Mouse (Mus musculus) neural tube, embryonic 14.5 days (tissue): Measurements from ENCODE around the gene Plbd1. TPM values are rescaled to one million over a fixed set of nuclear protein-coding genes. Genes with fewer than 3 reads are reported as not detected.

Source experiments
- ATAC-seq: fragments of 200-750 bp; cut with Nextera tagmentation; 2 replicates; pipeline ENCODE4 v1.8.0; 2017; ENCODE audit warnings: low read depth, mild to moderate bottlenecking, moderate TSS enrichment, moderate library complexity
- H3K27ac ChIP-seq: fragments of 300-500 bp; sonication (generic); 2 replicates; pipeline ENCODE4 v1.5.1; 2014; ENCODE audit warnings: low read depth, mild to moderate bottlenecking, control low read depth, low read length, moderate library complexity, mixed read lengths
- H3K27me3 ChIP-seq: fragments of 300-500 bp; sonication (generic); 2 replicates; pipeline ENCODE4 v1.6.1; 2014; ENCODE audit warnings: low read length; ENCODE audit not compliant: control insufficient read depth, insufficient read depth
- H3K36me3 ChIP-seq: fragments of 300-500 bp; sonication (generic); 2 replicates; pipeline ENCODE4 v1.6.1; 2014; ENCODE audit warnings: low read length, mixed read lengths; ENCODE audit not compliant: control insufficient read depth, insufficient read depth
- H3K4me1 ChIP-seq: fragments of 300-500 bp; sonication (generic); 2 replicates; pipeline ENCODE4 v1.6.1; 2014; ENCODE audit warnings: low read length; ENCODE audit not compliant: control insufficient read depth, insufficient read depth
- H3K4me2 ChIP-seq: fragments of 300-500 bp; sonication (generic); 2 replicates; pipeline ENCODE4 v1.6.1; 2014; ENCODE audit warnings: mild to moderate bottlenecking, low read depth, low read length, control low read depth
- H3K4me3 ChIP-seq: fragments of 300-500 bp; sonication (generic); 2 replicates; pipeline ENCODE4 v1.5.1; 2014; ENCODE audit warnings: low read depth, low read length, control low read depth, mixed read lengths
- H3K9ac ChIP-seq: fragments of 300-500 bp; sonication (generic); replicated peaks from 2 replicates; pipeline ENCODE4 v1.6.1; 2014; ENCODE audit warnings: low read depth, mild to moderate bottlenecking, control low read depth, low read length, mixed read lengths
- H3K9me3 ChIP-seq: fragments of 300-500 bp; sonication (generic); 2 replicates; pipeline ENCODE4 v1.6.1; 2016; ENCODE audit warnings: low read length; ENCODE audit not compliant: control insufficient read depth
- WGBS: fragments of 180-500 bp; shearing (Covaris S2); extraction: QIAGEN DNeasy Blood & Tissue Kit; methylation state at CpG from one replicate; pipeline ENCODE4 v1.1.7; 2014; 5-methylcytosine and 5-hydroxymethylcytosine counted together
- polyA plus RNA-seq: library from polyadenylated mRNA; unstranded; fragments of >200 nt; fragmentation: Nextera tagmentation; extraction: Ambion mirVana; gene quantifications from 2 replicates; pipeline ENCODE4 v1.2.1, GENCODE M21; 2014

The Plbd1 gene
- polyA plus RNA-seq, 1 experiment from 2014 or later, result 0.52 TPM

DNA sequence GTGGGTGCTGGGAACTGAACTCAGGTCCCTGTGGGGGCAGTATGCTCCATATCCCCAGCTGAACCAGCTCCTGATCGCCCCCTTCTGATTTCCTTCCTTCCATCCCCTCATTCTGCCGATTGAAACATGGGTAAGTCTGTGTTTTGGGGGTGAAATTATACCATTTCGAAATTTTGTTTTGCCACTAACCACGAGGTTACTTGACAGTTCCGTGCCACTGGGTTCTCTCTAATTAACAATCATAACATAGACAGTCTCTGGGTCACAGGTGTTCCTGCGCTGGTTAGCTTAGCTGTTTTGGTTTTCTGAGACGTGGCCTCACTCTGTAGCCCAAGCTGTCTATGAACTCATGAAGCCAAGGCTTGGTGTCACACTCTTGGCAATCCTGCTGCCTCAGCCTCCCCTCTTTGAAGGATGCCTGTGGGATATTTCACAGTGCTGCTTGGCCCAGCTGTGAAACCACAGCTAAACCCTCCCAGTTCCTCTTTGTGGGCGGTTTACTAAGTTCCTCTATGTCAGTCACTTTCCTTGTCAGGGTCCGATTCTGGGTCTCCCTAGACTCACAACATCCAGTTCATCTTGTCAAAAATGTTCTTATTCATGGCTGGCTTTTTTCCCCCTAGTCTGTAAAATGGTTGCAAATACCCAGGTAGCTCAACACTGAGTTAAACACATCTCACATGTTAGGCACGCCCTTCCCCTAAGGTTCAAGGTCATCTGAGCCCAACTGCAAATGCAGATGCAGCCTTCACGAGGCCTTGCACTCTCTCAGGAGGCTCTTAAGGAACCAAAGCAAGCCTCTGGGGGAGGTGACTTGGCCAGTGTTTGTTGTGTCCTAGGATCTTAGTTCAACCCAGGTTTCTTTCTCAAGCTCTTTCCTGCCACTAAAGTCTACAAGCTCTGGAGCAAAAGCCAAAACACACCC is 21.9 kb upstream of the Plbd1 start:
- Histone ChIP-seq H3K4me1 (no peaks in the 10 kb centered on the region), H3K36me3 (no peaks in the 10 kb centered on the region), H3K9me3 (no peaks in the 10 kb centered on the region), H3K4me3 (no peak overlapping the region), H3K9ac (no peak overlapping the region), H3K27ac (no peak overlapping the region), H3K27me3 (no peaks in the 10 kb centered on the region), H3K4me2 (no peak overlapping the region)
- no peak for ATAC-seq
- 87% methylated on average over 11 of the region's 11 CpGs for WGBS

- H3K9ac ChIP-seq, result no peak overlapping the region
- H3K4me3 ChIP-seq, result no peak overlapping the region
- H3K36me3 ChIP-seq, result no peaks in the 10 kb centered on the region
- H3K9me3 ChIP-seq, result no peaks in the 10 kb centered on the region
- H3K27ac ChIP-seq, result no peak overlapping the region
- H3K4me1 ChIP-seq, result no peaks in the 10 kb centered on the region
- no peaks in the 10 kb centered on the region for H3K27me3 ChIP-seq
- H3K4me2 ChIP-seq, result no peak overlapping the region
- no peak for ATAC-seq
- 42% methylated on average over 2 of the region's 2 CpGs for WGBS
Measured at GRCm38 (mm10) chr6:136679381-136679780, 17.7 kb upstream of the Plbd1 start.

DNA sequence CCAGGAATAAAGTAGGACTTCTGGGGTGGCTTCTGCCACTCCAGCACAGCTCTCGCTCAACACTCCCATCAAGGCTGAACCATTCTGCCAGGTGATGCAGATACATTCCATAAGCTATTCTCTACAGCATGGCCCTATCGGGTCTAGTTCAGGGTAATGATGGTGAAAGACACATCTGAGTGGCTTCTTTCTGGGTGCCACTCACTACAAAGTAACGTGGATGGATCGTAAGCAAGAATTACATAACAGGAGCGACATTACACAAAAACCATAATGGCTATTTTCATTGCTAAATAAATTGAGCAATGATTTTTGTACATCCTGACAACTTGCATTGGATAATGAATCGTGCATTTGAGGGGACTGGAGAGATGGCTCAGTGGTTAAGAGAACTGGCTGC is 13.2 kb upstream of the Plbd1 start:
- no peak overlapping the region for H3K4me2 ChIP-seq
- H3K27me3 ChIP-seq, result no peaks in the 10 kb centered on the region
- H3K9me3 ChIP-seq, result no peaks in the 10 kb centered on the region; the same call in 1 of the 2 replicates
- WGBS, result 91% methylated on average over 6 of the region's 6 CpGs
- H3K9ac ChIP-seq, result no peak overlapping the region
- no peak overlapping the region for H3K4me3 ChIP-seq
- H3K36me3 ChIP-seq, result no peaks in the 10 kb centered on the region
- no peaks in the 10 kb centered on the region for H3K4me1 ChIP-seq
- no peak for ATAC-seq
- no peak overlapping the region for H3K27ac ChIP-seq

DNA sequence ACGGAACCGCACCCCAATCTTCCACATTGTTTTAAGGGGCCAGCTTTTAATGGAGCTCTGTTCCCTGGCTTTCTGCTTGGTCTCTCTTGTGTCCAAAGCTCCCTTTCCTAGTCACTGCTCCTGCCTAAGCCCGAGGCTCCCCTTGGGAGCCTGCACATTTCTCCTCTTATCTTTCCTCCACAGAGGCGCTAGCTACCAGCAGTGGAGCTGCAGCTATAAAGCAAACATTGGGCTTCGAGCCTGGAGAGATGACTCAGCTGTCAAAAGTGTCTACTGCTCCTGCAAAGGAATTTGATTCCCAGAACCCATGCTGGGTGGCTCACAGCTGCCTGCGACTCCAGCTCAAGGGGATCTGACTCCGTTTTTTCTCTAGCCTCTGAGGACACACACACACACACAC is 10.7 kb upstream of the Plbd1 start:
- H3K4me3 ChIP-seq, result no peak overlapping the region
- H3K36me3 ChIP-seq, result no peaks in the 10 kb centered on the region
- no peaks in the 10 kb centered on the region for H3K4me1 ChIP-seq
- WGBS, result 82% methylated on average over 7 of the region's 7 CpGs
- no peak for ATAC-seq
- H3K9ac ChIP-seq, result no peak overlapping the region
- H3K27me3 ChIP-seq, result no peaks in the 10 kb centered on the region
- H3K9me3 ChIP-seq, result no peaks in the 10 kb centered on the region; the same call in 1 of the 2 replicates
- no peak overlapping the region for H3K4me2 ChIP-seq
- no peak overlapping the region for H3K27ac ChIP-seq

DNA sequence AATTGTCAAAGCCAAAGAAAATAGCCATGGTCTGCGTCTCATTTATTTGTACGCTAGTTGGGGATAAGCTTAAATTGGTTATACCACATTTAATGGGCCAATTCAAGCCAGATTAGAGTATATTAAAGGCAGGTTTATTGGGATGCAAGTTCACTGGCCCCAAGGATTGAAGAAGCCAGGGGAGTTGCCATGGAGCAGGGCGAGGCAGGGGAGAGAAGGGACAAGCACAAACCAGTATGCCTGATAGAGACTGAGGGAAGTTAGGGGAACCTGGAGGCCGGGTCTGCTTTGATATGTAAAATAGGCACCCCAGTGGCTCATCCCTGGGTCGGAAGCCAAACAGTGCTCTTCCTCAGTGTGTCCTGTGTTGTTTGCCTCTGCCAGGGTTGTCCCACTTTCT is 7.5 kb upstream of the Plbd1 start:
- Histone ChIP-seq H3K9me3 (no peaks in the 10 kb centered on the region; the same call in 1 of the 2 replicates), H3K36me3 (no peaks in the 10 kb centered on the region), H3K4me3 (no peak overlapping the region), H3K27me3 (no peaks in the 10 kb centered on the region), H3K4me2 (no peak overlapping the region), H3K27ac (no peak overlapping the region), H3K4me1 (no peaks in the 10 kb centered on the region), H3K9ac (no peak overlapping the region)
- 42% methylated on average over 5 of the region's 5 CpGs for WGBS
- no peak for ATAC-seq

GRCm38 (mm10) chr6:136668266-136668986 is 6.7 kb upstream of the Plbd1 start:
- no peak overlapping the region for H3K4me2 ChIP-seq
- H3K27me3 ChIP-seq, result no peaks in the 10 kb centered on the region
- H3K4me1 ChIP-seq, result no peaks in the 10 kb centered on the region
- H3K9ac ChIP-seq, result no peak overlapping the region
- no peaks in the 10 kb centered on the region for H3K9me3 ChIP-seq
- no peak overlapping the region for H3K27ac ChIP-seq
- no peak for ATAC-seq
- 60% methylated on average over 14 of the region's 14 CpGs for WGBS
- H3K4me3 ChIP-seq, result no peak overlapping the region
- H3K36me3 ChIP-seq, result no peaks in the 10 kb centered on the region

- no peaks in the 10 kb centered on the region for H3K36me3 ChIP-seq
- H3K9ac ChIP-seq, result no peak overlapping the region
- no peak overlapping the region for H3K27ac ChIP-seq
- H3K9me3 ChIP-seq, result no peaks in the 10 kb centered on the region
- ATAC-seq, result no peak
- H3K4me2 ChIP-seq, result no peak overlapping the region
- H3K27me3 ChIP-seq, result peaks cover 17% of the 10 kb centered on the region
- H3K4me1 ChIP-seq, result peaks cover 3% of the 10 kb centered on the region; the same call in 1 of the 2 replicates
- WGBS, result 26% methylated on average over 11 of the region's 11 CpGs
- no peak overlapping the region for H3K4me3 ChIP-seq
Measured at GRCm38 (mm10) chr6:136662063-136662462, 335 bp upstream of the Plbd1 start.

- Histone ChIP-seq H3K36me3 (no peaks in the 10 kb centered on the region), H3K27ac (no peak overlapping the region), H3K4me1 (peaks cover 3% of the 10 kb centered on the region; the same call in 1 of the 2 replicates), H3K4me2 (peak overlapping the region; percentile 35), H3K4me3 (peak overlapping the region; percentile 19; the same call in 1 of the 2 replicates), H3K9ac (no peak overlapping the region), H3K27me3 (peaks cover 17% of the 10 kb centered on the region), H3K9me3 (no peaks in the 10 kb centered on the region)
- no peak for ATAC-seq
- 19% methylated on average over 32 of the region's 34 CpGs for WGBS
Measured at GRCm38 (mm10) chr6:136660831-136661705, 660 bp downstream of the Plbd1 start.
